Mouse (Mus musculus) heart, adult 2 months (tissue): ENCODE measurements around the gene Arl5c.

ENCODE experiments used
- CTCF ChIP-seq: fragments of 200-600 bp; IDR thresholded peaks from 2 replicates; pipeline ENCODE4 v1.8.1; 2022; ENCODE audit warnings: antibody characterized with exemption, mild to moderate bottlenecking, moderate library complexity
- EP300 ChIP-seq: fragments of 200-500 bp; IDR thresholded peaks from 2 replicates; pipeline ENCODE4 v1.6.1; 2011; ENCODE audit warnings: low read depth, low read length, control low read depth; ENCODE audit not compliant: insufficient read depth
- POLR2A ChIP-seq: fragments of 200-500 bp; IDR thresholded peaks from 2 replicates; pipeline ENCODE4 v1.6.1; 2011; ENCODE audit warnings: mild to moderate bottlenecking, low read depth, low read length, control low read depth; ENCODE audit not compliant: insufficient read depth

GRCm38 (mm10) chr11:98021565-98022252 lies 25.7 kb upstream of the Arl5c start:
- TF ChIP-seq CTCF (no peak), POLR2A (no peak), EP300 (no peak)
